Comparison of ENCODE assay signal across 1 mouse cellular context in genomic region chr4:99091151-99091701, GRCm38 (mm10).
TF ChIP-seq lines count a peak whose summit lies in the region.

No protein-coding gene starts in this region.

TF ChIP-seq in MEL, 35 proteins besides CTCF, POLR2A, EP300 and RAD21 (continued from another document):
- TF ChIP-seq MAX (IDR thresholded peaks at IDR 0.05; ENCODE audit: low read length), result no peak
- TF ChIP-seq MXI1 (IDR thresholded peaks at IDR 0.05; ENCODE audit: low read depth, low read length), result no peak
- peak; percentile 42 for TF ChIP-seq SIN3A (IDR thresholded peaks at IDR 0.05; ENCODE audit: low read length)
- TF ChIP-seq BHLHE40 (IDR thresholded peaks at IDR 0.05; ENCODE audit: borderline replicate concordance, low read depth, low read length), result no peak
- no peak for TF ChIP-seq POLR2AphosphoS2 (IDR thresholded peaks at IDR 0.05; ENCODE audit: low read length)
- no peak for TF ChIP-seq GABPA (IDR thresholded peaks at IDR 0.05; ENCODE audit: low read depth, low read length)
- peak; percentile 19; the same call in 1 of the 2 replicates for TF ChIP-seq TCF12 (IDR thresholded peaks at IDR 0.05; ENCODE audit: low read depth, low read length)
- TF ChIP-seq RCOR1 (IDR thresholded peaks at IDR 0.05; ENCODE audit: low read depth, low read length), result 0 out of 2 replicates have a peak, but pooled peaks have one; percentile 43
- no peak for TF ChIP-seq NELFE (IDR thresholded peaks at IDR 0.05; ENCODE audit: low read depth, low read length)
- TF ChIP-seq CHD2 (IDR thresholded peaks at IDR 0.05; ENCODE audit: low read length), result no peak
